ENCODE assay signal across 8 mouse cellular contexts in genomic region chr10:117417772-117418667, GRCm38 (mm10). TPM values are rescaled to one million over a fixed set of nuclear protein-coding genes. Genes with fewer than 3 reads are reported as not detected.
A peak's percentile ranks its signal among the peaks of the same experiment; 100 is the strongest.
DNase-seq lines count a peak whose midpoint lies in the region; ATAC-seq and TF ChIP-seq lines count a peak whose summit lies in the region.

No protein-coding gene starts in this region.

- TF ChIP-seq POLR2A in liver, adult 2 months (IDR thresholded peaks at IDR 0.05; ENCODE audit: extremely low read depth, insufficient read depth, low read length): no peak

- H3K27me3 ChIP-seq in E14TG2a.4 (ENCODE audit: insufficient read depth, low read length): peaks cover 34% of the 10 kb centered on the region
- no peaks in the 10 kb centered on the region for H3K27me3 ChIP-seq in embryonic facial prominence, embryonic 12.5 days
- no peaks in the 10 kb centered on the region for H3K27me3 ChIP-seq in liver, adult 2 months (ENCODE audit: control insufficient read depth, insufficient read depth, low read length)
- H3K27me3 ChIP-seq in neural tube, embryonic 14.5 days (ENCODE audit: control insufficient read depth, insufficient read depth, low read length): no peaks in the 10 kb centered on the region

- no peaks in the 10 kb centered on the region for H3K36me3 ChIP-seq in E14TG2a.4 (ENCODE audit: insufficient read depth, low read length)
- no peaks in the 10 kb centered on the region for H3K36me3 ChIP-seq in embryonic facial prominence, embryonic 12.5 days
- no peaks in the 10 kb centered on the region for H3K36me3 ChIP-seq in liver, adult 2 months (ENCODE audit: control insufficient read depth, insufficient read depth, low read length)
- no peaks in the 10 kb centered on the region for H3K36me3 ChIP-seq in neural tube, embryonic 14.5 days (ENCODE audit: control insufficient read depth, insufficient read depth, low read length)

- no peak overlapping the region for H3K9ac ChIP-seq in embryonic facial prominence, embryonic 12.5 days
- H3K9ac ChIP-seq in liver, adult 2 months (ENCODE audit: low read depth, low read length): 0 out of 2 replicates have a peak overlapping the region, but pooled peaks have one; percentile 3
- H3K9ac ChIP-seq in neural tube, embryonic 14.5 days (replicated peaks; ENCODE audit: low read depth, low read length): no peak overlapping the region

- WGBS in embryonic facial prominence, embryonic 12.5 days: 29% methylated on average over 18 of the region's 18 CpGs
- 31% methylated on average over 18 of the region's 18 CpGs for WGBS in liver, adult 2 months
- 14% methylated on average over 18 of the region's 18 CpGs for WGBS in neural tube, embryonic 14.5 days

- ATAC-seq in embryonic facial prominence, embryonic 12.5 days (ENCODE audit: insufficient number of reproducible peaks, insufficient read depth, low FRiP score, low TSS enrichment): peak; percentile 44; the same call in 1 of the 2 replicates
- ATAC-seq in neural tube, embryonic 14.5 days (ENCODE audit: low read depth): peak; percentile 58; the same call in 1 of the 2 replicates

- H3K27ac ChIP-seq in embryonic facial prominence, embryonic 12.5 days: no peak overlapping the region
- H3K27ac ChIP-seq in liver, adult 2 months (replicated peaks; ENCODE audit: insufficient read depth, low read depth, low read length): no peak overlapping the region
- H3K27ac ChIP-seq in neural tube, embryonic 14.5 days (ENCODE audit: low read depth, low read length): peak overlapping the region; percentile 45; the same call in 1 of the 2 replicates

- H3K9me3 ChIP-seq in E14TG2a.4 (ENCODE audit: low read length): no peaks in the 10 kb centered on the region
- no peaks in the 10 kb centered on the region for H3K9me3 ChIP-seq in embryonic facial prominence, embryonic 12.5 days
- no peaks in the 10 kb centered on the region for H3K9me3 ChIP-seq in neural tube, embryonic 14.5 days (ENCODE audit: control insufficient read depth, low read length)

- H3K4me3 ChIP-seq in E14TG2a.4 (replicated peaks; ENCODE audit: low read length): peak overlapping the region; percentile 44; the same call in 1 of the 2 replicates
- H3K4me3 ChIP-seq in embryonic facial prominence, embryonic 12.5 days: peak overlapping the region; percentile 12
- no peak overlapping the region for H3K4me3 ChIP-seq in liver, adult 2 months (ENCODE audit: insufficient read depth, low read depth, low read length)
- peak overlapping the region; percentile 7; the same call in 1 of the 2 replicates for H3K4me3 ChIP-seq in neural tube, embryonic 14.5 days (ENCODE audit: low read depth, low read length)

- H3K79me2 ChIP-seq in liver, adult 2 months (ENCODE audit: control insufficient read depth, insufficient read depth, low read length): no peaks in the 10 kb centered on the region

- H3K4me2 ChIP-seq in embryonic facial prominence, embryonic 12.5 days (replicated peaks): peak overlapping the region; percentile 48
- peak overlapping the region; percentile 48 for H3K4me2 ChIP-seq in neural tube, embryonic 14.5 days (ENCODE audit: low read depth, low read length)

- TF ChIP-seq CTCF in E14TG2a.4 (conservative IDR thresholded peaks at IDR 0.05; ENCODE audit: low read length): no peak
- no peak for TF ChIP-seq CTCF in liver, adult 2 months (IDR thresholded peaks at IDR 0.05; ENCODE audit: low read depth, low read length)

- peaks cover 47% of the 10 kb centered on the region for H3K4me1 ChIP-seq in E14TG2a.4 (replicated peaks; ENCODE audit: low read depth, low read length)
- H3K4me1 ChIP-seq in embryonic facial prominence, embryonic 12.5 days: 0 out of 2 replicates have a peak, but pooled peaks cover 5% of the 10 kb centered on the region
- H3K4me1 ChIP-seq in liver, adult 2 months (ENCODE audit: control insufficient read depth, insufficient read depth, low read length): peaks cover 2% of the 10 kb centered on the region
- 0 out of 2 replicates have a peak, but pooled peaks cover 3% of the 10 kb centered on the region for H3K4me1 ChIP-seq in neural tube, embryonic 14.5 days (ENCODE audit: control insufficient read depth, insufficient read depth, low read length)

- DNase-seq in cerebellum, postnatal 10 days: peak; percentile 42 to 48
- no peak for DNase-seq in cerebellum, adult 9-10 months
- DNase-seq in induced T-regulatory cell, adult 2 months (ENCODE audit: low read depth): peak; percentile 75
- DNase-seq in liver, adult 2 months (ENCODE audit: extremely low read depth, low read depth, low spot score): peak; percentile 57
- no peak for DNase-seq in urinary bladder, adult 18-20 months (ENCODE audit: low spot score in 2 of 2)

RNA-seq across cellular contexts. Expression of gene Cpsf6, which starts 38.2 kb away (rescaled TPM):
- 210 and 213 TPM in 2 replicates for polyA plus RNA-seq in embryonic facial prominence, embryonic 12.5 days (2016; fragmentation: Nextera tagmentation; extraction: Ambion mirVana)
- total RNA-seq in liver, adult 2 months (2014; rRNA removed): 32.8 and 33.1 TPM in 2 replicates
- 17.0 and 23.7 TPM in 2 replicates for polyA plus RNA-seq in liver, adult 2 months (2012; rRNA removed)
- polyA plus RNA-seq in neural tube, embryonic 14.5 days (2014; fragmentation: Nextera tagmentation; extraction: Ambion mirVana): 180 and 203 TPM in 2 replicates

Comparison
In these comparisons a context has a peak if more than half of its experiments do, and no peak if none do; other contexts are left out.
1. DNase-seq: peak in cerebellum, postnatal 10 days (2 of 2), induced T-regulatory cell, adult 2 months (single experiment) and liver, adult 2 months (single experiment); none in cerebellum, adult 9-10 months (single experiment) and urinary bladder, adult 18-20 months (0 of 2).